Mouse (Mus musculus): ENCODE results near the gene Spint2.

DNA sequence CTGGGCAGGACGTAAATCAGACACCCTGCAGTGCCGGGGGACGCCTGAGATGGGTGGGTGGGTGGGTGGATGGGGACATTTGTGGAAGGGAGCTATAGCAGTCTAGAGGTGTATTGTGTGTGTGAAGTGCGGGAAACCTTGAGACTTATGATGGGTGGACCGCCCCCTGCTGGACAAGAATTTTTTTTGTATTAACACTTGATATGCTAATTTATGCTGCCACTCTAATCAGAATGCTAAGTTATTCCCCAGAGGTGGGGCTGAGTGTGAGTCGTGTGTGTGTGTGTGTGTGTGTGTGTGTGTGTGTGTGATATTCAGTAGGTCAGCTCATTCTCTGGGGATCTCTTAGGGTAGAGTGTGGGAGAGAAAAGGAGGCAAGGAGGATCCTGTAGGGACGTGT, 24.9 kb upstream of the Spint2 start:
- TF ChIP-seq CTCF (IDR thresholded peaks at IDR 0.05; ENCODE audit: low read depth) (peak; percentile 53), EP300 (IDR thresholded peaks at IDR 0.05; ENCODE audit: low read depth) (no peak)
